Mouse (Mus musculus): ENCODE measurements around the gene Ankar.

DNA sequence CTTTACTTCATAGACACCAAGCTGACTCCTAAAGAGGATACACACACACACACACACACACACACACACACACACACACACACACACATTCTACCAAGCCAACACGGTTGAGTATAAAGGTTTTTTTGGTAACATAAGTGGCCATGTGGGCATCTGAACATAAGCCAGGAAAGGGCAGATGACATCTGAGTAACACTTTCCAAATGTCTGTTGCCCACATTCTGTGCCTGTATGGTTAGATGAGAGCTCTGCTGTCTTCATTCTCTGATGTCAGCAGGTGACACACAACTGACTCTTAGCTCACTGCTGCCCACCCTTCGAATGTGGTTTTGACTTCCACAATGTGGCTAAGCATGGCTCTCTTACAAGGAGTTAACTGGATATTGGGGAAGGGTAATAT, 24.0 kb upstream of the Ankar start:
- TF ChIP-seq CTCF (IDR thresholded peaks at IDR 0.05; ENCODE audit: extremely low read depth, insufficient read depth, low read length) = no peak
- TF ChIP-seq POLR2A (IDR thresholded peaks at IDR 0.05; ENCODE audit: extremely low read depth, insufficient read depth, low read length) = no peak

Measured in cortical plate, adult 2 months (tissue).